Mouse (Mus musculus) ovary, postnatal 36 days (tissue): ENCODE measurements around the gene Slc25a40.

Experiments
- DNase-seq: peaks from one replicate; pipeline ENCODE4 v3.0.0; 2022; ENCODE audit warnings: low spot score, mixed read lengths

Slc25a40 gene

GRCm38 (mm10) chr5:8489471-8490110, 66.9 kb downstream of the Slc25a40 start:
- no peak for DNase-seq

- DNase-seq = no peak
These were observed 69.1 kb downstream of the Slc25a40 start for GRCm38 (mm10) chr5:8491778-8492177.
